Mouse (Mus musculus): ENCODE measurements around the gene Vti1a.

GRCm38 (mm10) chr19:55449506-55449905 is 133.4 kb downstream of the Vti1a start:
- TF ChIP-seq CTCF (IDR thresholded peaks at IDR 0.05; ENCODE audit: borderline replicate concordance, extremely low read depth, insufficient read depth, insufficient read length) = no peak
- TF ChIP-seq POLR2A (IDR thresholded peaks at IDR 0.05; ENCODE audit: borderline replicate concordance, extremely low read depth, insufficient read depth, insufficient read length, poor library complexity, severe bottlenecking) = no peak
